Mouse (Mus musculus) cerebellum, adult 2 months (tissue): ENCODE data around the gene Bhlhe40.

Source experiments
- CTCF ChIP-seq: fragments of 200-500 bp; IDR thresholded peaks from 2 replicates; pipeline ENCODE4 v1.5.1; 2011; ENCODE audit warnings: low read depth, mild to moderate bottlenecking, control low read depth, low read length, moderate library complexity, borderline replicate concordance; ENCODE audit not compliant: insufficient read depth
- POLR2A ChIP-seq: fragments of 200-500 bp; IDR thresholded peaks from 2 replicates; pipeline ENCODE4 v1.6.1; 2011; ENCODE audit warnings: low read length, control low read depth, borderline replicate concordance; ENCODE audit not compliant: insufficient read depth

GRCm38 (mm10) chr6:108638157-108638833 is 22.1 kb upstream of the Bhlhe40 start:
- no peak for TF ChIP-seq CTCF
- no peak for TF ChIP-seq POLR2A
